Mouse (Mus musculus) cerebellum, postnatal 36 days (tissue): ENCODE data around the gene Atmin.
A peak's percentile ranks its signal among the peaks of the same experiment; 100 is the strongest.

Experiments used
- DNase-seq, 2 experiments: peaks; one replicate each; pipeline ENCODE4 v3.0.0; 2021 to 2022; ENCODE audit warnings: mixed read lengths in 2 of 2

The Atmin gene

GRCm38 (mm10) chr8:116951778-116952177 is 8.6 kb downstream of the Atmin start:
- no peak for DNase-seq

- no peak for DNase-seq
These were observed 9.2 kb downstream of the Atmin start for GRCm38 (mm10) chr8:116952428-116952827.

- DNase-seq = no peak
These were observed 11.2 kb downstream of the Atmin start for GRCm38 (mm10) chr8:116954415-116954814.

DNA sequence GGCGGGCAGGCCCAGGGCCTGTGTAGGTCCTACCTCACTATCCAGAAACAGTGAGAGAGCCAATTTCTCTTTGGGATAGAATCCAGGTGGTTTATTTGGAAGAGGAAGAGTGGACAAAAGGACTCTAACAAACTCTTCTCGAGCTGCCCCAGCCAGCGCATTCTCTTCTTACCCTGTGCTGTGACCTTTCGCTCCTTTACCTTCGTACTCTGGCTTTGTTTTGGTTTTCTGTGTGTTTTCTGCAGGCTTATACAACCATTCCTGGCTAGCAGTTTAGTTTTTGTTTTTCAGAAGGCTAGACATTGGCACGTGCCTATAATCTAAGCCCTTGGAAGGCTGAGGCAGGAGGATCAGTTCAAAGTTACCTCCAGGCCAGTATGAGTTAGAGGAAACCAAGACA is 26.3 kb downstream of the Atmin start:
- no peak for DNase-seq

GRCm38 (mm10) chr8:116975066-116975465 is 31.9 kb downstream of the Atmin start:
- DNase-seq = no peak

- DNase-seq = no peak
These were observed 32.4 kb downstream of the Atmin start for GRCm38 (mm10) chr8:116975606-116976005.

DNA sequence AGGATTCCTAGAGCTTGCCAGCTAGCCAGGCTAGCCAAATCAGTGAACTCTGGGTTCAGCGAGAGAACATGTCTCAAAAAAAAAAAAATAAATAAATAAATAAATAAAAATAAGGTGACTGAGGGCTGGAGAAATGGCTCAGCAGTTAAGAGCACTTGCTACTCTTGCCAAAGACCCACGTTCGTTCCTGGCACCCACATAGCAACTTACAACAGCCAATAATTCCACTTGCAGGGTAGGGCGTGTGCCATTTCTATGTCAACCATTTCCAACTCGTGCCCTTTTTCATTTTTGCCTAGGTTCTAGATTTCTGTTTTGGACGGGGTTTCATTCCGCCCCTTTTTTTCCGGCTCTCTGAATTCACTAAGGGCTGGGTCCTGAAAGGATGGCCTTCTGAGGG is 34.9 kb downstream of the Atmin start:
- no peak for DNase-seq

- DNase-seq = peak; percentile 96 to 97
These were observed 35.6 kb downstream of the Atmin start, which contains the start of gene 1700030J22Rik for GRCm38 (mm10) chr8:116978631-116979256. 1700030J22Rik (minus strand) TSS chr8:116978959.

GRCm38 (mm10) chr8:116980117-116980516 is 36.9 kb downstream of the Atmin start:
- DNase-seq = peak; percentile 43 to 62

DNA sequence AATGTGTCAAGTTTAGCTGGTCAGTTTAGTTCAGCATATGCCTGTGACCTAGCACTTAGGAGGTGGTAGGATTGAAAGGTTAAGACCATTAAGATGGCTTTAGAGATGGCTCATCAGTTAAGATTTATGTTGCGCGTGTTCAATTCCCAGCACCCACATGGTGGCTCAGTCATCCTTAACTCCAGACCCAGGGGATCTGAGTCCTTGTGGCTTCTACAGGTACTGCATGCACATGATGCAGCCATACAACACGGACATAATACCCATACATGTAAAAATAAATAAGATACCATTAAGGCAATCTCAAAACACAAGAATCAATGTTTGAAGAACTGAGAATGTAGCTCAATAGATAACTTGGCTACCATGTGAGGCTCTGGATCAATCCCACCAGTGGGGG is 46.6 kb downstream of the Atmin start:
- DNase-seq = no peak

- no peak for DNase-seq
These were observed 48.0 kb downstream of the Atmin start for GRCm38 (mm10) chr8:116991241-116991640.

GRCm38 (mm10) chr8:116992176-116992971 is 49.2 kb downstream of the Atmin start:
- peak in 1 of 2 experiments; percentile 12 for DNase-seq

- DNase-seq = peak; percentile 95 to 98
These were observed 50.1 kb downstream of the Atmin start, which contains the start of gene Gcsh for GRCm38 (mm10) chr8:116993095-116993867. Gcsh (minus strand) TSS chr8:116993537.

- no peak for DNase-seq
These were observed 51.0 kb downstream of the Atmin start for GRCm38 (mm10) chr8:116994016-116994716.
